Mouse (Mus musculus): ENCODE results near the gene Pdgfa. TPM values are rescaled to one million over a fixed set of nuclear protein-coding genes. Genes with fewer than 3 reads are reported as not detected.

Pdgfa gene
- total RNA-seq, 1 experiment from 2014 or later = not detected

DNA sequence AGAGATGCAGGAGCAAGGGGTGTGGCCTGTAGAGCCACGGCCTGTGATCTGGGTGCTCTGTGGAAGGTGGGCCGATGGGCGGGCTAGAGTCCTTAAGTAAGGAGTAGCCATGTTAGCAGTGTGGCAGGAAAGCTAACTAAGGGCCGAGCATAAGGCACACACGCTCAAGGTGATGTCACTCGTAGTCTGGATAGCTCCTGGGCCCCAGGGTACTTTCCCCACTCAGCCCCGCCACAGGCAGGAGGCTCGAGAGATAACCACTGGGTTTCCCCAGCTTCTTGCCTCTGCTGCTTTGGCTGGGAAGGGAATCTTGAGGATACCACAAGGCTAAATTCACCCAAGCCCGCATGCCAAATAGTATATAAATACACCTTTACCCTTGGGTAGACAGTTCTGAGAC is 25.8 kb downstream of the Pdgfa start:
- no peak for ATAC-seq (replicated peaks; ENCODE audit: insufficient number of reproducible peaks, low FRiP score, low TSS enrichment, poor library complexity, severe bottlenecking)

DNA sequence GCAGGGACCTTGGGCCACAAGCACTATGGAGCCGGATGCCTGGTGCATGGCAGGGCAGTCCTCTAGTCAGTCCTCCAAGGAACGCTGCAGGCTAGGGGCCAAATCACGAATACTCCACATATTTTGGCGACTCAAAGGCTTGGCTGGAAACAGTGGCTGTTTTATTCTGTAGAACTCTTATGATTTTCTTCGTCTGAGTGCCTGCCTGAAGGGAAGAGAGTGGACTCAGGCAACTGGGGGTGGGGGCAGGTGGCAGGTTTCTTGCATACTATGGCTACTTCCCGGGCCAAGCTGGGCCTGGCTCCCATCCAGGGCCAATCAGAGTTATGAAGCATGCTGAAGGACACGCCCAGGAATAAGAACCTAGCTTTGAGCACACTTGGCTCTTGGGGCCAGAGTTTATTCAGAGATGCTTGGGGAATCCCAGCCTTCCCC is 27.1 kb downstream of the Pdgfa start:
- no peak for ATAC-seq (replicated peaks; ENCODE audit: insufficient number of reproducible peaks, low FRiP score, low TSS enrichment, poor library complexity, severe bottlenecking)

DNA sequence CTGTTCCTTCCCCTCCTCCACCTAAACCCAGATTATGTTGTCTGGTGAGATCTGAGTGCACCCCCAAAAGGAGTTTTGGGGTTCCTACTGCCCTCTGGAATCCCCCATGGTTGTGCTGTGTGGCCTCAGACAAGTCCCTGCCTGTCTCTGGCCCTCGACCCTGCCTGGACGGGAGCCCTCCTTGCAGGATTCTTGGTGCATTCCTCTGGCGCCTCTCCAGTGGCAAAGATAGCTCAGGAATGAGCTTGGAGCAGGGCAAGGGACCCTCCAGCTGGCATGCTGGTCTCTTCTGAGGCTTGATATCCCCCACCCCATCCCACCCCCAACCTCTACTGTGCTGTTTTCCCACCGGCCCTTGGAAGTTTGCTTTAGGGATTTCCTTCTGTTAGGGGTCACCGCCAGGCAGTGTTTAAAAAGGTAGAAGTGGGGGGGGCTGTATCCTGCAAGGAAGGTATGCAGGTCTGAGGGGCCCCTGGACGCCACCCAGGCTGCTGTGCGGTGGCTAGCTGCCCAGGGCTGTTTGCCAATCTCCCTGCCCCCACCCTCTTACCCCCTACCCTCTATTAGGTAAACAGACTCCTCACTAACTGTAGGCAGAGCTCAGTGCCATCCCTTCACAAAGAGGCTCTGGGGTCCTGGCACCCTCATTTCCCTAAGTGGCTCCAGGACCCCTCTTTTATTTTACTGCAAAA is 31.0 kb downstream of the Pdgfa start:
- no peak for ATAC-seq (replicated peaks; ENCODE audit: insufficient number of reproducible peaks, low FRiP score, low TSS enrichment, poor library complexity, severe bottlenecking)

DNA sequence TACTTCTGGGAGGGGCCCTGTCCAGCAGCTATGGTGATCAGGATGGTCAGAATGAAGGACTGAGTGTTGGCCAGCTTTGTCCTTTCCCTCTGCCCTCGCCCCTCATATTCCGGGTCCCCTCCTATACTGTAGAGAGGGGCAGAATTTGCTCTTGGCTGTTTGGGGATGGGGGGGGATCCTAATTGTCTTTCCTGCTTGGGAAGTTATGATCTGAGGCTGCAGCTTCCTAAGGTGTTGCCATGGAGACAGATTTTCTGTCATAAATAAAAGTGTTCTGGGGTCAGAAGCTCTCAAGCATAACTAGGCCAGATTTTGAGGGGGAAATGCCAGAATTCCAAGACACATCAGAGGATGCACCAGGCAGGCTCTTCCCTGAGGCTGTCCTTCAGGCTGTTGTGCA is 31.6 kb downstream of the Pdgfa start:
- ATAC-seq (replicated peaks; ENCODE audit: insufficient number of reproducible peaks, low FRiP score, low TSS enrichment, poor library complexity, severe bottlenecking) = no peak

DNA sequence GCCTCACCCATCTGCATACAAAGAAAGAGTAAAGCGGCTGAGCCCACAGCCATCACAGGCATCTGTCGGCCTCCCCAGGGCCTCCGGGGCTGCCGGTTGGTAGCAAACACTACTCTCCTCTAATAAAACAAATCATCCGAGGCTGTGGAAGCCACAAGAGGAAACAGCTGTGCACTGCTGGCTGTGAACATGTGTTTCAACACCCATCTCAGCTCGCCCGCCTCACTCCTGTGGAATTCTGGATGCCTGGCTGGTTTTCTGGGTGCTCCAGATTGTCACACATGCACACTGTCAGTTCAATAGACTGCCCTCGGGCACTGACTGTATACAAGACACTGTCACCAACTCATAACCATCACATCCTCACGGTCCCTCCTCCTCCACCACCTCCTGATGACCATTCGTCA is 40.7 kb downstream of the Pdgfa start:
- ATAC-seq (replicated peaks; ENCODE audit: insufficient number of reproducible peaks, low FRiP score, low TSS enrichment, poor library complexity, severe bottlenecking) = no peak

DNA sequence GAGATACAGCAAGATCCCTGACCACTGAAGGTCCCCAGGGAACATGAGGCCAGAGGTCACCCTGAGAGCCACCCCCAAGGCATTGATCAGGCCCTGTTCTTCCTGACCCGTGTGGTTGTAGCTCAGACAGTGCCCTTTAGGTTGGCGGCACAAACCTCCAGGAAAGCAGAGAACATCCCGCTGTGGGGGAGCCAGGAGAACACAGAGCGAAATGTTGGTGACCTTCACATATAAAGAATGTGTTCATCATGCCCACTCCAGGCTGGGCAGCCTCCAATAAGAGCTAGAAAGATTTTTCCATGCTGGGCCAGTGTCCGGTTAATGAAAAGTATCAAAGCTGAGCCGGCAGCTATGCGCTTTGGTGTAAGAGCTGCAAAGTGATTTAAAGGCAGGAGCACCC is 43.2 kb downstream of the Pdgfa start:
- no peak for ATAC-seq (replicated peaks; ENCODE audit: insufficient number of reproducible peaks, low FRiP score, low TSS enrichment, poor library complexity, severe bottlenecking)

DNA sequence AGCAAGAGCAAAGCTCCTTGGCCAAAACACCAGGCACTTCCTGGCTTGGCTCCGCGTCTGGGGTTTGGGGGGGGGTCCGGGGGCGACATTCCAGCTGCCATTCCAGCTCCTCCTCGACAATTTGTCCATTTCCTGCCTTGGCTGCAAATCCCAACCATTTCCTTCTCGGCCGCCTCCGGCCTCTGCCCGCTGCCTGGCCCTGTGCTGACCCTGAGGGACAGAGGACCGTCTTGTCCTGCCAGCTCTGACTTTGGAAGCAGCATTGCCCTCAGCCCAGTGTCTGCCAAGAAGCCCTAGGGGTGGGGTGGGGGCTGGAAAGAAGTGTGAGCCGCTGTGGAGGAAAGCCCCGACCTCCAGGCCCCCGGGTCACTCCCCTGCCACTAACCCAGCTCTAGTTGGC is 44.2 kb downstream of the Pdgfa start:
- ATAC-seq (replicated peaks; ENCODE audit: insufficient number of reproducible peaks, low FRiP score, low TSS enrichment, poor library complexity, severe bottlenecking) = no peak

DNA sequence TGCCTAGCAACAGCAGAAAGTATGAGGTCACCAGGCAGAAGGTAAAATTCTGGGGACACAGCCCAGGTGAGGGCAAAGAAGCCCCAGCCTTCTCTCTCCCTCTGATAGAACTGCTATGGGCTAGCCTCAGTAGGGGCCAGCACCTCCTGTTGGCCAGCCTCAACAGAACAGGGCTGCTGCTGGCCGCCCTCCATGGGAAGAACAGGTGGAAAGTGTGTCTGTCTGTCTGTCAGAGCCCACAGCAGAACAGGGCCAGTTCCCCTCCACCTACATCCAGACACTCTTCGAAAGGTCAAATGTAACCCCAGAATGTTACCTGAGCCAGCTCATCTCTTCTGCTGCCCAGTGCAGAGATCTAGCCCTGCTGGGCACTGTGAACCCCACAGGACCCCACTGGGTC is 45.9 kb downstream of the Pdgfa start:
- ATAC-seq (replicated peaks; ENCODE audit: insufficient number of reproducible peaks, low FRiP score, low TSS enrichment, poor library complexity, severe bottlenecking) = no peak

DNA sequence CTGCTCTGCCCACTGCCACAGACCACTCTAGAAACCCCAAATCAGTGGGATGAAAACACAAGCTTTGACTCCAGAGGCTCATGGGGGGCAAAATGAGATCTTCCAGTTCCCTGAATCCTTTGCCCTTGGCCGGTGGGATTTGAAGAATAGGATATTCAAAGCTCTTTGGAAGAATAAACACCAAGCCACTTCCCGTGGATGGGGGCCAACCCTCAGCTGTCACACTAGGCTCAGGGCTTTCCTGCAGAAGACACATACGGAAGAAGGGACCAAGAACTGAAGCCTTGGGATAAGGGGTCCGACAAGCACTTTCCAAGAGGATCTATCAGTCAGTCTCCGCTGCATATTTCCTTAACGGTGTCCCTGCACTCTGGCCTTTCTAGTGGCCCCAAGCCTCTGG is 48.0 kb downstream of the Pdgfa start:
- ATAC-seq (replicated peaks; ENCODE audit: insufficient number of reproducible peaks, low FRiP score, low TSS enrichment, poor library complexity, severe bottlenecking) = no peak

DNA sequence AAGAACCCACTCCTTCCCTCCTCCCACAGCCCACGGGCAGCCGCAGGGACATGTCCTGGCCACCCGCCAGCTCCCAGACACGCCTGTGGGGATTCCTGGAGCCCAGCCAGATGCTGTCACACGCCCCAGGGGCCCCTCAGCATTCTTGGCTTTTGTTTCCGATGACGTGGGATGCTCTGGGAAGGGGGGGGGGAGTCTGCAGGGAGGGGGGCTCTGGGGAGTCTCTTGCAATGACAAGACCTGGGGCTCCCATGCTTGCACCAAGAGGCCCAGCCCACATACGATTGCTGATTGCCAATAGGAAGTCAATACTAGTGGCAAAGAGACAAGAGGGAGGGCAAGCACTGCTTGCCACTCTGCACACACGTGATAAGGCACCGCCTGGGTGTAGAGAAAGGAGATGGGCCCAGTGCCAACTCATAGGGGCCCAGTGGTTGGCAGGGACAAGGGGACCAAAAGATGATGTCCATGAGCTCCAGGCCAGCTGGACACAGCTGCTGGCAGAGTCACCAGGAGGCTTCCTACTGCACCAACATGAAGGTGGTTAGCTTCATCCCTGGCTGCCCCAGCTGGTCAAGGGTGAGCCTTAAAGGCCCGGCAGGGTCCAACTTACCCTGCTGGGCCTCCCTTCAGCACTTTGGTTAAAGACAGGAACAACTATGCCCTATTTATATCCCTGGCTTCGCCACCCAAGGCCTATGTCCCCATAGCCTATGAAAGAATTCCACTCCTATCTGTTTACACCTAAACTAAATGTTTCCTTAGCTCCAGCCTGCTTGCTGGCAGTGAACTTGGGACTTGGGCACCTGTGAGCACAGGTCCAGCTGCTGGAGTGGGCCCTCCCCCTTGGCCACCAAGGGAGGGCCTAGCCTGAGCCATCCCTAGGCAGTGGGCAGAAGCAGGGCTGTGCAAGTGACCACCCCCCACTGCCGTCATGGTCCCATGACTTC is 48.9 kb downstream of the Pdgfa start:
- ATAC-seq (replicated peaks; ENCODE audit: insufficient number of reproducible peaks, low FRiP score, low TSS enrichment, poor library complexity, severe bottlenecking) = no peak

DNA sequence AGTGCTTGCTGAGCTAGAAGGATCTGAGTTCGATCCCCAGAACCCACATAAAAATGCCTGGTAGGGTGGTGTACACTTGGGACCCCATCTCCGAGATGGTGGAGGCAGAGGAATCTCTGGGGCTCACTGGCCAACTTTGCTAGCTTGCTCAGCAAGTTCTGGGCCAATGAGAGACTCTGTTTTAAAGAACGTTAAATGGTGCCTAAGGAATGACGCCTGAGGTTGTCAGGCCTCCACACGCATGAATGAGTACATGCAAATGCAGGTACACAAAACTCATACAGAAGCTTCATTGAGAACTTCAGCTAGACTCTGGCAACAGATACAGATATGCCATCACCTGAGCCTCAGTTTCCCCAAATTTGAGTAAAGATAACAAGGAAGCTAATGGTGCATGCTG is 49.7 kb downstream of the Pdgfa start:
- no peak for ATAC-seq (replicated peaks; ENCODE audit: insufficient number of reproducible peaks, low FRiP score, low TSS enrichment, poor library complexity, severe bottlenecking)

DNA sequence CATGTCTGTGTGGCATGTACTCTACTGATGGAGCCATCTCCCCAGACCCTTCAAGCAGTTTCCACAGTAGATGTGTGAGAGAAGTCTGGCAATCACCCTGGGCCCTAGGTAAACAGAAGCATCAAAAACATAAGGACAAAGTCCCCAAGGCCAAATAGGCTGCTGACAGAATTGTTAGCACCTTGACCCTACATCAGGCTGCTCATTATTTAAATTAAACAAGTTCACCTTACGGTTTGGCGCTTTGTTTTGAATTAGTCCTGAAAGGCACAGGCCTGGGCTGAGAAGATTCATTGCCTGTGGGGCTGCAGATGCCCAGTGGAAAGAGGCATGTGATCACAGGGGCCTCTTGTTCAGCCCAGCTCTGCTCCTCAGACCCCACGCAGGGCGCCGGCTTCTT is 50.2 kb downstream of the Pdgfa start:
- ATAC-seq (replicated peaks; ENCODE audit: insufficient number of reproducible peaks, low FRiP score, low TSS enrichment, poor library complexity, severe bottlenecking) = no peak

DNA sequence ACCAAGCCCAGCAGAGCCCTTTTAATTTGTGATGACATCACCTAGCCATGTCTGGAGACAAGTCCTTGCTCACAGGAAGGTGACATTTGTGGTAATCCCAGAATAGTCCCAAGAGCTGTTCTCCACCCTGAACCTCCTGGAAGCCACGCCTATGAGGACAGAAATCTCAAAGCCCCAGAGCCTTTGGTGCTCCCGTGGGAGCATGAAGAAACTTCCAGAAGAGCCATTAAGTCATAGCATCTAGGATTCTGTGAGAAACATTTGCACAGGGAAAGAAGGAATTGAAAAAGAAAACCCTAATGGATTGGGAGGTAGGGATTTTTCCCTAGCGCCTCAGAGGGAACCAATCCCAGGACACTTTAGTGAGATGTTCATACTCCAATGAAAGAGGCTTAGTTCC is 52.2 kb downstream of the Pdgfa start:
- ATAC-seq (replicated peaks; ENCODE audit: insufficient number of reproducible peaks, low FRiP score, low TSS enrichment, poor library complexity, severe bottlenecking) = no peak

DNA sequence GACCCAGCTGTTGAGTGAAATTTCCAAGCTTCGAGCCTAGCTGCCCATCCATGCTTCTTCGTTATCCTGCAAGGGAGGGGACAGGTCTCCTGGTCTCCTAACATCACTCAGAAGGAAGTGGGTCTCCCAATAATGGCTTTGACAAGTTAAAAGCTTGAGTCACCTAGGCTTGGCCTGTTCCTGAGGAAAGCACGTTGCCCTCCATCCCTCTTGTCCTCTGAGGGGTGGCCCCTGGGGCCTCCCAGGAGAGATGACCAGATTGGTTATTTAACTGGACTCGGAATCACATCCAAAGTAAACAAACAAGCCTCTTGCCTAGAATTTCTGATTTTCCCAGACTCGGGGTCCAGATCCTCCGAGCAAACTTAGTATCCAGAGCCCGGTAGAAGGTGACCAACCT is 52.6 kb downstream of the Pdgfa start:
- no peak for ATAC-seq (replicated peaks; ENCODE audit: insufficient number of reproducible peaks, low FRiP score, low TSS enrichment, poor library complexity, severe bottlenecking)

DNA sequence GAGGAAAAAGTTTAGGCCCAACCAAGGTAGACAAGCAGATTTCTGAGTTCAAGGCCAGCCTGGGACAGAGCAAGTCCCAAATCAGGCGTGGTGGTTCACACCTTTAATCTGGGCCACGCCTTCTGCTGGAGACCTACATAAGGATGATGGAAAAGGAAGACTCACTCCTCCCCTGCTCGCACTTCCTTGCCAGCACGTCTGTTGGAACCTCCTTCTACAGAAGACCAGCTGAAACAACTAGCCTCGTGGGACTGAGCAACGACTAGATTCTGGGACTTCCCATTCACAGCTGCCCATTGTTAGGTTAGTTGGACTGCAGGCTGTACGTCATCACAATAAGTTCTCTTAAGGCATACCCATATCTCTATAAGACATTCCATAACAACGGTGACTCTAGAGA is 55.3 kb downstream of the Pdgfa start:
- ATAC-seq (replicated peaks; ENCODE audit: insufficient number of reproducible peaks, low FRiP score, low TSS enrichment, poor library complexity, severe bottlenecking) = no peak

DNA sequence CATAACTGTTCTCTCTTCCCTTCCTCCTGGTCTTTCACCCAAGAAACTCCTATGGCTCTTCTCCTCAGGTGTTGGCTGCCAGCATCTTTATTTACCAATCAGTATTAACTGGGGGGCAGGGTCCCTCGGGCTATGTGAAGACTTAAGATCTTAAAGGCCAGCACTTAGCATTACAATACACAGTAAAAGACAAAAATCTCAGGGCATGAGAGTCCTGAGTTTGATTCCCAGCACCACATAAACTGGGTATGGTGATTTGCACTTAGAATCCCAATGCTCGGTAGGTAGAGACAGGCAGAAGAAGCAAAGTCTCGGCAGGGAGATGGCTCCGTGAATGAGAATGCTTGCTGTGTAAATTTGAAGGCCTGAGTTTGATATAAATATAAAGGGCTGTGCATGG is 56.6 kb downstream of the Pdgfa start:
- no peak for ATAC-seq (replicated peaks; ENCODE audit: insufficient number of reproducible peaks, low FRiP score, low TSS enrichment, poor library complexity, severe bottlenecking)

DNA sequence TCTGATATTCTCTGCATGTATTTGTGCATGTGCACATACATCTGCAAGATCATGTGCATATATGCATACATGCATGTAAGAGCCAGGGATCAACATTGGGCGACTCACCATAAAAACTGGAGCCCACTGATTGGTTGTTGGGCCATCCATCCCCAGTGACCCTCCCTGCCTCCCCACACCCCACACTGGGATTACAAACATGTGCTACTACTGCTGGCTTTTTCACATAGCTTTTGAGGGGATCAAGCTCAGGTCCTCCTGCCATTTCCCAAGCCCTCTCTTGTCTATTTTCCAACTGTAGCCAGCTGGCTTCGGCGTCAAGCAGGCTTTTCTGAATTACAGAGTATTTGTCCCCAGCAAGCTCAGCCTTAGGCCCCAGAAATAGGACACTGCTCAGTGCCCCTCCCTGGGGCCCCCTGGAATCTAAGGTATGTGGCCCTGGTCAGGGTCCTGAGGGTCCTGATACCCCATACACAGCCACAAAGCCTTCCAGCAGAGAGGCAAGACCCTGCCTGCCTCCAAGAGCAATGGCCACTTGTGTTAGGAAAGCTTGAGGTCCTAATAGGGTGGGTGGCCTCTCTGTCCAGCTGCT is 58.5 kb downstream of the Pdgfa start:
- ATAC-seq (replicated peaks; ENCODE audit: insufficient number of reproducible peaks, low FRiP score, low TSS enrichment, poor library complexity, severe bottlenecking) = no peak

DNA sequence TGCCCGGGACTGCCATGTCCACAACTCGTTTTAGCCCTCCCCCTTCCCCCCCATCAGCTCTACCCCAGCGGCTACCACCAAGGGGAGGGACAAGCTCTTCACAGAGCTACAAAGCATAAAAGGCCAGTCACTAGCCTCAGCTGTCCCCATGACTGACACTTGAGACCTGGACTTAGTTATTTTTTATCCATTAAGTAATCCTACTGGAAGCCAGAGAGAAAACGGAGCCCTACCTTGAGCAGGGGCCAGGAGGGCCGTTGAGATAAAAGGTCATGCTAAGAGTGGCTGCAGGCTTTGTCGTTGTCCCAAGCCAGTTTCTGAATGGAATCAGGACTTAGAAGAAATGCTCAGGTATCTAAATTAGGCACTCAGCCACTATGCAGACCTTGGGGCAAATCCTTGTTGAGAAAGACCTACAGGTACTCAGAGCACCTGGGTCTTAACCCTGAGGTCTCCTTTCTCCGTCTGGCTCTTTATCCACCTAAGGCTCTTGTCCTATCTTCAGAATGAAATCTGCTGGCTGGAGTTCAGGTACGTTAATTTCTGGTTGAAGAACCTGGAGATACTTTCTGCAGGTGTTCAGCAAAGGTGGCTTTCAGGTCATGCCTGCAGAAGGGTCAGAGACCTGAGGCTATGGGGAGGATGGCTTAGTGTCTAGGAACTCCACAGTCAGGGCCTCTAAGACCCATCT is 60.6 kb downstream of the Pdgfa start:
- no peak for ATAC-seq (replicated peaks; ENCODE audit: insufficient number of reproducible peaks, low FRiP score, low TSS enrichment, poor library complexity, severe bottlenecking)

DNA sequence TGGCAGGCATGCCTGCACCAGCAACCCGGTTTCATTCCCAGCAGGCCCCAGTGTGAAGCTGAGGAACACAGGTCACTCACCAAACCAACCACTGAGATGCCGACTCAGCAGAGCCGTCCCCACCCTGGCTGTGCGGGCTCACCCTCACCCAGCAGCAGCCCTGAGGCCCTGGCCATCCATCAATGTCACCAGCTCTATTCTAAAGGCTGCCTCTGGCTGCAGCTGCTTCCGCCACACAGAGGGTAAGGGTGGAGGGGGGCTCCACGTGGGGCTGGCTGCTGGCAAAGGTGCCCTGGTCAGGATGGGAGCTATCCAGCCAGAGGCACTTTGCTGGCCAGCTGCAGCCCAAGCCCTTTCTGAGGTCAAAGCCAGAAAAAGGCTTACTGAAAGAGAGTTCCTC is 62.6 kb downstream of the Pdgfa start:
- no peak for ATAC-seq (replicated peaks; ENCODE audit: insufficient number of reproducible peaks, low FRiP score, low TSS enrichment, poor library complexity, severe bottlenecking)

All from monocyte, adult 5-6 weeks (primary cell).